Mouse (Mus musculus): ENCODE results near the gene Hspa4. TPM values are rescaled to one million over a fixed set of nuclear protein-coding genes. Genes with fewer than 3 reads are reported as not detected.
"Not testable (repeated sequence)": the region's sequence is repeated elsewhere in the genome, so short reads cannot be mapped to it uniquely, and the experiment has no call there.

The Hspa4 gene
- polyA plus RNA-seq, 1 experiment = 99.3 TPM

GRCm38 (mm10) chr11:53296880-53297279 lies 3.4 kb downstream of the Hspa4 start:
- no peak overlapping the region for H3ac ChIP-seq (ENCODE audit: control insufficient read depth, insufficient read length)
- no peak for TF ChIP-seq USF1 (IDR thresholded peaks at IDR 0.05; ENCODE audit: low read depth)
- no peak for TF ChIP-seq POLR2AphosphoS2 (IDR thresholded peaks at IDR 0.05; ENCODE audit: insufficient read length, low read depth)
- TF ChIP-seq E2F4 (IDR thresholded peaks at IDR 0.05; ENCODE audit: insufficient read depth) = no peak
- TF ChIP-seq POLR2A (IDR thresholded peaks at IDR 0.05; ENCODE audit: insufficient read length, low read depth) = no peak
- TF ChIP-seq MAX (IDR thresholded peaks at IDR 0.05; ENCODE audit: low read depth) = no peak
- no peak for TF ChIP-seq MYOD1 (IDR thresholded peaks at IDR 0.05; ENCODE audit: control insufficient read depth in 1 of 3, insufficient read length in 2 of 3, low read depth in 2 of 3)
- no peak for TF ChIP-seq TCF3 (IDR thresholded peaks at IDR 0.05; ENCODE audit: insufficient read length, low read depth)
- TF ChIP-seq TCF12 (IDR thresholded peaks at IDR 0.05; ENCODE audit: insufficient read depth, poor library complexity, severe bottlenecking) = no peak
- TF ChIP-seq SRF (IDR thresholded peaks at IDR 0.05; ENCODE audit: control insufficient read depth, insufficient read length, low read depth) = no peak
- TF ChIP-seq CEBPB (IDR thresholded peaks at IDR 0.05; ENCODE audit: insufficient read depth, poor library complexity, severe bottlenecking) = no peak
- TF ChIP-seq REST (IDR thresholded peaks at IDR 0.05; ENCODE audit: insufficient read depth, insufficient read length) = no peak
- no peak for TF ChIP-seq MYOG (IDR thresholded peaks at IDR 0.05; ENCODE audit: control insufficient read depth in 1 of 3, insufficient read depth in 1 of 3, insufficient read length in 2 of 3, low read depth in 2 of 3)
- no peak overlapping the region for H3K4me3 ChIP-seq
- peaks cover 16% of the 10 kb centered on the region for H3K36me3 ChIP-seq (ENCODE audit: control insufficient read depth, insufficient read depth)
- no peak overlapping the region for H3K4me2 ChIP-seq (ENCODE audit: low read depth)
- H3K27me3 ChIP-seq (ENCODE audit: control insufficient read depth, insufficient read depth, insufficient read length) = no peaks in the 10 kb centered on the region
- H3K79me2 ChIP-seq (ENCODE audit: control insufficient read depth, insufficient read depth) = peaks cover 82% of the 10 kb centered on the region

GRCm38 (mm10) chr11:53294441-53294840 lies 5.8 kb downstream of the Hspa4 start:
- Histone ChIP-seq H3K4me2 (ENCODE audit: low read depth) (no peak overlapping the region), H3ac (ENCODE audit: control insufficient read depth, insufficient read length) (no peak overlapping the region), H3K27me3 (ENCODE audit: control insufficient read depth, insufficient read depth, insufficient read length) (no peaks in the 10 kb centered on the region), H3K4me3 (no peak overlapping the region), H3K79me2 (ENCODE audit: control insufficient read depth, insufficient read depth) (peaks cover 99% of the 10 kb centered on the region), H3K36me3 (ENCODE audit: control insufficient read depth, insufficient read depth) (peaks cover 38% of the 10 kb centered on the region)
- TF ChIP-seq TCF3 (IDR thresholded peaks at IDR 0.05; ENCODE audit: insufficient read length, low read depth) (no peak), REST (IDR thresholded peaks at IDR 0.05; ENCODE audit: insufficient read depth, insufficient read length) (no peak), MYOG (IDR thresholded peaks at IDR 0.05; ENCODE audit: control insufficient read depth in 1 of 3, insufficient read depth in 1 of 3, insufficient read length in 2 of 3, low read depth in 2 of 3) (no peak), POLR2A (IDR thresholded peaks at IDR 0.05; ENCODE audit: insufficient read length, low read depth) (no peak), MYOD1 (IDR thresholded peaks at IDR 0.05; ENCODE audit: control insufficient read depth in 1 of 3, insufficient read length in 2 of 3, low read depth in 2 of 3) (no peak), E2F4 (IDR thresholded peaks at IDR 0.05; ENCODE audit: insufficient read depth) (no peak), MAX (IDR thresholded peaks at IDR 0.05; ENCODE audit: low read depth) (no peak), USF1 (IDR thresholded peaks at IDR 0.05; ENCODE audit: low read depth) (no peak), POLR2AphosphoS2 (IDR thresholded peaks at IDR 0.05; ENCODE audit: insufficient read length, low read depth) (no peak), CEBPB (IDR thresholded peaks at IDR 0.05; ENCODE audit: insufficient read depth, poor library complexity, severe bottlenecking) (no peak), SRF (IDR thresholded peaks at IDR 0.05; ENCODE audit: control insufficient read depth, insufficient read length, low read depth) (no peak), TCF12 (IDR thresholded peaks at IDR 0.05; ENCODE audit: insufficient read depth, poor library complexity, severe bottlenecking) (no peak)

GRCm38 (mm10) chr11:53290871-53291270 lies 9.4 kb downstream of the Hspa4 start:
- Histone ChIP-seq H3ac (ENCODE audit: control insufficient read depth, insufficient read length) (no peak overlapping the region), H3K4me3 (no peak overlapping the region), H3K27me3 (ENCODE audit: control insufficient read depth, insufficient read depth, insufficient read length) (no peaks in the 10 kb centered on the region), H3K36me3 (ENCODE audit: control insufficient read depth, insufficient read depth) (peaks cover 71% of the 10 kb centered on the region), H3K4me2 (ENCODE audit: low read depth) (no peak overlapping the region), H3K79me2 (ENCODE audit: control insufficient read depth, insufficient read depth) (peaks cover 87% of the 10 kb centered on the region)
- no peak for TF ChIP-seq TCF12 (IDR thresholded peaks at IDR 0.05; ENCODE audit: insufficient read depth, poor library complexity, severe bottlenecking)
- no peak for TF ChIP-seq MAX (IDR thresholded peaks at IDR 0.05; ENCODE audit: low read depth)
- no peak for TF ChIP-seq POLR2A (IDR thresholded peaks at IDR 0.05; ENCODE audit: insufficient read length, low read depth)
- TF ChIP-seq REST (IDR thresholded peaks at IDR 0.05; ENCODE audit: insufficient read depth, insufficient read length) = no peak
- TF ChIP-seq USF1 (IDR thresholded peaks at IDR 0.05; ENCODE audit: low read depth) = no peak
- TF ChIP-seq MYOG (IDR thresholded peaks at IDR 0.05; ENCODE audit: control insufficient read depth in 1 of 3, insufficient read depth in 1 of 3, insufficient read length in 2 of 3, low read depth in 2 of 3) = no peak
- TF ChIP-seq SRF (IDR thresholded peaks at IDR 0.05; ENCODE audit: control insufficient read depth, insufficient read length, low read depth) = no peak

GRCm38 (mm10) chr11:53290187-53290586 lies 10.1 kb downstream of the Hspa4 start:
- not testable (repeated sequence) for H3K4me3 ChIP-seq

GRCm38 (mm10) chr11:53285885-53286284 lies 14.4 kb downstream of the Hspa4 start:
- TF ChIP-seq TCF12 (IDR thresholded peaks at IDR 0.05; ENCODE audit: insufficient read depth, poor library complexity, severe bottlenecking) (no peak), REST (IDR thresholded peaks at IDR 0.05; ENCODE audit: insufficient read depth, insufficient read length) (no peak), POLR2AphosphoS2 (IDR thresholded peaks at IDR 0.05; ENCODE audit: insufficient read length, low read depth) (no peak), USF1 (IDR thresholded peaks at IDR 0.05; ENCODE audit: low read depth) (no peak)
- peaks cover 80% of the 10 kb centered on the region for H3K36me3 ChIP-seq (ENCODE audit: control insufficient read depth, insufficient read depth)
- no peak overlapping the region for H3K4me2 ChIP-seq (ENCODE audit: low read depth)
- H3K79me2 ChIP-seq (ENCODE audit: control insufficient read depth, insufficient read depth) = peaks cover 64% of the 10 kb centered on the region
- no peaks in the 10 kb centered on the region for H3K27me3 ChIP-seq (ENCODE audit: control insufficient read depth, insufficient read depth, insufficient read length)
- H3K4me3 ChIP-seq = no peak overlapping the region
- H3ac ChIP-seq (ENCODE audit: control insufficient read depth, insufficient read length) = no peak overlapping the region

More at GRCm38 (mm10) chr11:53290187-53290586, 10.1 kb downstream of the Hspa4 start:
- not testable (repeated sequence) for H3K4me2 ChIP-seq (ENCODE audit: low read depth); H3K27me3 ChIP-seq (ENCODE audit: control insufficient read depth, insufficient read depth, insufficient read length); H3ac ChIP-seq (ENCODE audit: control insufficient read depth, insufficient read length)
- Histone ChIP-seq H3K36me3 (ENCODE audit: control insufficient read depth, insufficient read depth) (peaks cover 75% of the 10 kb centered on the region), H3K79me2 (ENCODE audit: control insufficient read depth, insufficient read depth) (peaks cover 84% of the 10 kb centered on the region)

Measured in myocyte (in vitro differentiated cells).